Mouse (Mus musculus) embryonic fibroblast, embryonic 13.5 days (primary cell): Measurements from ENCODE around the gene Hist2h2be.

Source experiments
- CTCF ChIP-seq: IDR thresholded peaks from 2 replicates; pipeline ENCODE4 v1.5.1; 2011; ENCODE audit warnings: mild to moderate bottlenecking, control low read depth, low read length, moderate library complexity, borderline replicate concordance; ENCODE audit not compliant: insufficient read depth
- POLR2A ChIP-seq: IDR thresholded peaks from 2 replicates; pipeline ENCODE4 v1.6.1; 2011; ENCODE audit warnings: low read depth, mild to moderate bottlenecking, control low read depth, low read length, moderate library complexity

DNA sequence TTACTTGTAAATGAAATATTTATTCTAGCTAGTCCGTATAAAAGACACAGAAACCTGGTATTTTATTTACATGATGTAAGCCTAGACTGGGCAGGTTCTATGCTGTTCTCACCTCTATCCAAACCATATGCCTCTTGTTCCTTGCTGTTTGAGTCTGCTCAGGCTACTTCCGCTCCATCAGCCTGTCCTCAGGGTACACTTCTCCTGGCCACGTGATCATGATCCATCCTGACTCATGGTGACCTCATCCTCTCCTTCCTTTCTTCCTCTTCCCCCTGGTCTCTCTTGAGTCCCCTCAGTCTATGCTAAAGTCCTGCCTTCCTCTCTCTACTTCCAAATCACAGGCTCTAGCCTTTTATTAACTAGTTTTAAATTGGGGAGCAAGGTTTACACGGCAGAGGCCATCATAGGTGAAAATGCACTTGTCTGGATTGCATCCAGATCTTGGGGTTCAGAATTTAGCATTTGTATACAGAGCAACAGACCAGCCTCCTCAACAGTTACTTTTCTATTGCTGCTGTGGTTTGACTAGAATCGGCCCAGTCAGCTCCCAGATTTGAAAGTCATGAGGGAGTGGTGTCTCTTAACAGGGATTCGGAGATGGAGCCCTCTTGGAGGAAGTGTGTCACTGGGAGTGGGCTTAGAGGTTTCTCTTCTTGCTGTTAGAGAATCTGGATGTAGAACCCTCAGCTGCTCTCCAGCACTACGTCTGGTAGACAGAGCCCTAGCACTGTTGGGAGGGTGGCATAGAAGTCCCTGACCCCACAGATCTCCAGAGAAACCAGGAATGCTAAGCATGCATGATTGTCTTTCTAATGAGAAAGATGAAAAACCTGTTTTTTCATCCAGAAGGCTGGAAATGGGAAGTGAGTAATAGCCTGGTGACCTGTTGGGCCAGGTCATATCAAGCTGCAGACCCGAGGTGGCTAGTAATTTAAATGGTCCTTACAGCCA lies 6.1 kb downstream of the Hist2h2be start:
- TF ChIP-seq CTCF, result no peak
- TF ChIP-seq POLR2A, result no peak
